Mouse (Mus musculus) adrenal gland (tissue): ENCODE data around the gene Zfp687.

Experiments used
- intact Hi-C: fragments of 180-260 bp; cut with DNase I; formaldehyde crosslinking; loops from one replicate; pipeline ENCODE4 v1.15.1; 2025

Zfp687 gene

DNA sequence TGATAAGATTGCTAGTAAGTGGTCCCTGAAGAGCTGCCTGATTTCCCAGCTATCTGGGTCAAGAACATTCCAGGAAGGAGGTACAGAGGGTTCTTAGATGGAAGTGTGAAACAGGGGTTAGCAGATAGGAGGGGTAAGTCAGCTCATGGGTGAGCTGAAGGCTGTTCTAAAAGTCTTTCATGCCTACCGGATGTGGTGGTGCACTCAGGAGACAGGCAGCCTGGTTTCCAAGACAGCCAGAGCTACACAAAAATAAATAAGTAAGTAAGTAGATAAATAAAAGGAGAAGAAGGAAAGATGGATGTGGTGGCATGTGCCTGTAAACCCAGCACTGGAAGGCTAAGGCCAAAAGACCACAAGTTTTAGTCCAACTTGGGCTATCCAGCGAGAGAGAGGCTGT lies 3.5 kb upstream of the Zfp687 start:
- intact Hi-C loops, result no loop called here

DNA sequence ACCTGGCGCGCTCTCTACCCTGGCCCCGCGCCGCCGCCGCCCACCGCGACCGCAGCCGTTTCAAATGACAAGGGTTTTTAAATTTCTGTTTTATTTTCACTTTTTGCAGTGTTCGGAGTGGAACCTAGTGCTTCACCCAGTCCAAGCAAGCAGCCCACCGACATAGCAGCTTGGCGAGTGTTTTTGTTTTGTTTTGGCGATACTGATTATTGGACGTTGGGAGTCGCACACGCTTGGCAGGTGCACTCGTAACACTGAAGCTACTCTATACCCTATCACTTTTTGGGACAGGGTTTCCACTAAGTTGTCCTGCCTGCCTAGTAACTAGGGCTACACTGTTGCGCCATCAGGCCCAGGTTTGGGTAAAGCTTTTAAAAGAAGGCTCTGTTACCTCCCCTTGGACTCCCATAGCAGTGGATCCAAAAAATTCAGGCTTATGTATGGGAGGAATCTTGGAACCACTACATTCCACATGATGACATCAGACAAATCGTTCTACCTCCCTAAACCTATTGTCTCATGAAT lies 1.3 kb upstream of the Zfp687 start:
- intact Hi-C loops, result no loop called here

DNA sequence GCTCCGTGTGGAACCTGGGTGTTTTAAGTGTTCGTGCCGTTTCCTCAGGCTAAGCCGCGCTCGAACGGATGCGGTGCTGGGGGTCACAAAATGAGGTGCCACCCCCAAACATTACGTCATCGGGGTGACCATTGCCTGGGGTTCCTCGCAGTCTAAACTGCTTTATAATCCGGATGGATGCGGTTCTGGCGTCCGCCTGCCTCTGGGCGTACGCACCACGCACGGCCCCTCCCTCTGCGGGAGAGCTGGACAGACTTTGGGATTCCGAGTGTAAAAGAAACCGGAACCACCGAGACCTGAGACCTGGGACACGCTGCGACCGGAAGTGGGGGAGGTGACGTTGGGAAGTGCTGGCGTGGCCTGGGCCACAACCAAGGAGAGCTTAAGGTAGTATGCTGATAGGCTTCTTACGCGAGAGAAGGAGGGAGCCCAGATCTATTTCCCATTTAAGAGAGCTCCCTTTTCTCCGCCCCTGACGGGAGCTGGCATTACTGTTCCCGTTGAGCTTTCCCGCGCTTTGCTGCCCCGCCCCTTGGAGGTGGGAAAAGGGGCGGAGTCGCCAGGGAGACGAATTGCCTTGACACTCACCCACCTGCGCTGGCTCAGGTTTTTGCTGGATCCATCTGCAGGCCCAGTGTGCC lies 763 bp upstream of the Zfp687 start:
- intact Hi-C loops, result no loop called here

DNA sequence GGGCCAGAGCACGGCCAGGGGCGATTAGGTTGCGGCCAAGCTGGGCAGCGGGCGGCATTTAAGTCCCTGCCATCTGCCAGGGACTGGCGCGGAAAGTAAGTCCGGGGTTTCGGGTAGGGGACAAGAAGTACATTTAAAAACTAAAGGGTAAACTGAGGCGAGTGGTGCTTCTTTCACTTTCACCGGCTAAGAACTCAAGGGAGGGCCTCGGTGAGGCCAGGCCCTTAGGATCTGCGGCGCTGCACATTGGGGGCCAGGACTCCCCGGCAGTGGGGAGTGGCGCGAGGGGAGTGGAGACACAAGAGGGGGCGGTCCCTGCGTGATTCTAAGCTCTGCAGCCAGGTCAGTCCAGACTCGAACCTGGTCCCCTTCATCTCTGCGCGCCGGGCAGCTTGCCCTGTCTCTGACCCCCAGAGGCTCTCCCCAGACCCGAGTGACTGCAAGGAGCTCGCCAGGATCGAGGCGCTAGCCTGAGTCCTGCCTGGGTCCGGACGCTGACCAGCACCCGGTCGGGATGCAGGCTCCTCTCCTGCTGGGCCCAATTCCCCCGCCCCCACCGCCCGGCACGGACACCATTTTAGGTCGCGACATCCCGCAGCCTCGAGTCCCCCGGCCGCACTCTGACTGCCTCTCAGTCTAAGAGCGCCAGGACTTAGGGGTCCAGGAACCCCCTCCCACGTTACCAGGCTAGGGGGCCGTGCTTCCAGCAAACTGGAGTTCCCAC lies 658 bp downstream of the Zfp687 start:
- intact Hi-C loops, result no loop called here

DNA sequence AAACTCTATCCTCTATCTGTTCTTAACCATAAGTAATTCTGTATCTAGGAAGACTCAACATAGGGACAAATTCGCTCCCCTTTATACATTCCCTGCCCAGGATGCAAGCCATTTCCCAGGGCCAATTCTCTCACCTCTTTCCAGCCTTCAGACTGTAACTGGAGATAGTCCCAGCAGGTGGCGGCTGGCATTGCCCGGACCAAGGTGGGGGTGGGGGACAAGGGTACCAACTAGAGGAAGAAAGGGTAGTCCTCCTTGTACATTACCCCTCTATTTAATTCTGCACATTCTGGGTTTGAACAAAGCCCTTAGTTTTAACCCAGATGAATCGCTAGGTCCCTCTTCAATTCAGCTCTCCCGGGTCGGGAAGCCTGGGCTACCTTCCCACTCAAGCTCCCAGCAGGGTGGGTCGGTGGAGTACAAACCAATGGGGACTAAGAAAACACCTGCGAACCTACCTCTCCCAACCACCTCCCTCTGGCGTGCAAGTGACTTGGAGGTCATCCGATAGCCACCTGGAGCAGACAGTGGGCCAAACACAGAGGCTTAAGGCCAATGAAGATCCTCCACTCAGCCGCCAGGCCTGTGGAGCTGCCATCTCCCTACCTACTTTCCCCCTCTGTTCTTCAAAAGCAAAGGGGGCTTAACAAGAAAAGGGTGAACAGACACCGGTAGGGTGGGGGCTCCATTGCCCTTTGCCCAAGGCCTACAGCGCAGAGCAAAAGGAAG lies 1.4 kb downstream of the Zfp687 start:
- intact Hi-C loops, result no loop called here

DNA sequence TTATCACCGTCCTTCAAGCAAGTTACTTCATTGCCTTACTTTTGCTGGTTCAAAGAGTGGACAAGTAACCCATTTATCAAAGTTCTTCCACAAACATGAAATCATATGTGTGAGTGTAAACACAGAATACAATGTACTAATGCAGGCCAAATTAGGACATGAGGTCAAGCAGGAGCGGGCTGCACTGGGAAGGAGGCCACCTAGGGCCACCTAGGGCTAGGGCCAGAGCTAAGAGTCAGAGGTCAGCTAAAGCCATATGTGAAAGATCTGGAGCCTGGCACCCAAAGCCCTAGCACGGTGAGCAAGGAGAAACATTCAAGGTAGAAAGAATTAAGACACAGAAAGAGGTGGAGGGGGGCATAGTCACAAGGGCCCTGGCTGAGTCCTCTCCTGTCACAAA lies 2.3 kb downstream of the Zfp687 start:
- intact Hi-C loops, result no loop called here

DNA sequence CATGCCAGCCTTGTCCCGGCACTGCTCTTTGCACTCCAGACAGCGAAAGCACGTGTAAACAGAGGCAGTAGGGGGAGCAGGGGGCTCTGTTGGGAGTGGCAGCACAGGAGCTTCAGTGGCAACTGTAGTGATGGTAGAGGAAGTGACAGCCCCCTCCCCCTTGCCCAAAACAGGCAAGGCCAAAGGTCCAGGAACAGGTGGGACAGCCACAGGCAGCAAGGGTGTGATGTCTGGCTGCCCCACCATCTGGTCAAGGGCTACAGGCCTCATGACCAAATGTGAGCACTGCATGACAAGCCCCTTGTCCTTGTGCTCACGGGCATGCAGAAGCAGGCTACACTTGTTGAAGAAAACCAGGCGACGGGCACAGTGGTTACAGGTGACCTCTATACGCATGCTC lies 4.9 kb downstream of the Zfp687 start:
- intact Hi-C loops, result no loop called here

DNA sequence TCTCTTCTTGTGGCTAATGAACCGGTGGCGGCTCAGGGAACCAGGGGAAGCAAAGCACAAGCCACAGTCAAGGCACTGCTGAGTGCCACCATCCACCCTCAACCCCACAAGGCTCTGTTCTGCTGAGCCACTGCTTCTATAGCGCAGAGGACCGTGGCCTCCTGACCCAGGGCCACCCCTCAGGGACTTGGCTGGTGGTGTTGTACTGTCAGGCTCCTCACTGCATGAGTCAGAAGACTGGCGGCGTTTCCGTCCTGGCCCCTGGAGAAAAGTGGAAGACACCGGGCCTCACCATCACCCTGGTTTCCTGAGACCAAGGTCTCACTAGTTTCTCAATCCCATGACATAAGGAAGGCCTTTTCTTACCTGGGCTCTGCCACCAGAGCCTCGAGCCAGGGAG lies 7.5 kb downstream of the Zfp687 start:
- intact Hi-C loops, result no loop called here

DNA sequence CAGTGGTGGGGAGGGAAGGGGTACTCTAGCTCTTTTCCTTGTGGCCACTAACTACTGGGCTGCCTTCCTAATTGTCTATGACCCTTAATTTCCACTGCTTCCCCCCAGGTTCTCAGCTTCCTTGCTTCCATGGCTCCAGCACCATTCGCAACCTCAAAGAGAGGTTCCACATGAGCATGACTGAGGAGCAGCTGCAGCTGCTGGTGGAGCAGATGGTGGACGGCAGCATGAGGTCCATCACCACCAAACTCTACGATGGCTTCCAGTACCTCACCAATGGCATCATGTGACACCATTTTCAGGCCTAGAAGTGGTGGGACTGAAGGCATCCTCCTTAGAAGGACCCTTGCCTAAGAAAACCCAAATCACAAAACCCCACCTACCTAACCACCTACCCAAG lies 9.6 kb downstream of the Zfp687 start:
- intact Hi-C loops, result no loop called here

DNA sequence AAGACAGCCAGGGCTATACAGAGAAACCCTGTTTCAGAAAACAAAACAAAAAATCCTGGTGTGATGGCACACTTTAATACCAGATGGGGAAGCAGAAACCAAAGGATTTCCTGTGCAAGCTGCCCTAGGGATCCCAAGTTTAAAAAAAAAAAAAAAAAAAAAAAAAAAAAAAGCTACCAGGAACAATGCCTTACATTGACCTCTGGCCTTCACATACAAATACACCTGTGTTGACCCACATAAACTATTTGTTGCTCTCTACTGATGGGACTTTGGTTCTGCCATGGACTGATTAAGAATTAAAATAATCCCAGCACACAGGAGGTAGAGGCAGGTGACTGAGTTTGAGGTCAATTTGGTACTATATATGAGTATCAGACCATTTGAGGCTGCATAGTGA lies 12.0 kb downstream of the Zfp687 start:
- intact Hi-C loops, result no loop called here

DNA sequence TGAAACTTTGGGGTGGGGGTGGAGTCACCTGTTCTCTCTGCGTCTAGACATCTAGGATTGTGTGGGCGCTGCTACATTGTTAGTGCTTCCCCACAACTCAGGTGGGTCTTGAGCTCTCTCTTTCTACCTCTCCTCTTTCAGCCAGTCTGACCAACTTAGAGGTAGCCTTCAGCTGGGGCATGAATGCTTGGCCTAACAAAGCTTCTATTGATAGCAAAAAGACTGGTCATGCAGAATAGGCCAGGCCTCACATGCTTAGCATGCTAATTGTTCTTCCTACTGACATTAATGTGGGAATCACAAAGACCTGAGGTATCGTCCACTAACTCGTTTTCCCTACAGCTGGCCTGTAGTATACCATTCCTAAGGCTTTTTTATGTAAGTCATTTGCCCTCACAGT lies 12.7 kb downstream of the Zfp687 start:
- intact Hi-C loops, result no loop called here

DNA sequence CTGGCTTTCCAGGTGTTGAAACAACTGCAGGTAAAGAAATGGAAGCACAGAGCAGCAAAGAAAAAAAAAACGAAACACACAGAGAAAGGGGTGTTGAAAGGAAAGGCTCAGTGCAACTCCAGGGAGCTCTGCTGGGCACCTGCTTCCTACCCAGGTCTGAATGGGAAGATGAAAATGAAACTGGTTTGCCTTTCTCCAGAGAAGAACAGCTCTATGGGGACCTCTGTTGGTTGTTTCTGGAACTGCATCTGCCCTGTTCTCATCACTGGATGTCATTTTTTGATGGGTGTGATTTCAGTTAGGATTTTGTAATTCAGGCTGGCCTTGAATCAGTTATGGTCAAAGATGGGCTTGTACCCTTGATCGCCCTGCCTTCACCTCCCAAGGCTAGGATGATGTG lies 18.3 kb downstream of the Zfp687 start:
- intact Hi-C loops, result no loop called here

DNA sequence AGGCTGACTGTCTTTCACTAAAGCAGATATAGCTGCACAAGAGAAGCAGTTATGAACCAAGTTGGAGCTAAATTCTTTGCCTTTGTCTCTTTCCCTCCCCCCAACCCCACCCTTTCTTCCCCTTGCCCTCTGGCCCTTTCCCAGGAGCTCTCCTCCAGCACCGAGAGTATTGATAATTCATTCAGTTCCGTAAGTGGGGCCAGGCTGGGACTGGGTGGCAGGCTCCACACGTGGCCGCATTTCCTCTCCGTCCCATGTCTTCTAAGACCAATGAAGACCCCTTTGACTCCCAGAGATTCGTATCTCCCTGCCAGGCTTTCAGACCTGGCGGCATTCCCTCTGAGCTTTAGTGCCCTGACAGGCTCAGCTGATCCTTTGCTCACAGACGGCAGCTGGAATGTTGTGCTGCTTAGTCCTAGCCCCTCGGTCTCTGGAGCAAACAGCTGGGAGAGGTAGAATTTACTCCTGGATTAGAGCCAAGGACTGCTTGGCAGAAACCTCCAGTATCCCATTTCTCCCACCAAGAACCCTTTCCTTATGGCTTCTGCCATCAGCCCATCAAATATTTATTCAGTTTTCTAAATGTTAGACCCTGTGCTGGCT lies 26.0 kb downstream of the Zfp687 start:
- intact Hi-C loops, result no loop called here

DNA sequence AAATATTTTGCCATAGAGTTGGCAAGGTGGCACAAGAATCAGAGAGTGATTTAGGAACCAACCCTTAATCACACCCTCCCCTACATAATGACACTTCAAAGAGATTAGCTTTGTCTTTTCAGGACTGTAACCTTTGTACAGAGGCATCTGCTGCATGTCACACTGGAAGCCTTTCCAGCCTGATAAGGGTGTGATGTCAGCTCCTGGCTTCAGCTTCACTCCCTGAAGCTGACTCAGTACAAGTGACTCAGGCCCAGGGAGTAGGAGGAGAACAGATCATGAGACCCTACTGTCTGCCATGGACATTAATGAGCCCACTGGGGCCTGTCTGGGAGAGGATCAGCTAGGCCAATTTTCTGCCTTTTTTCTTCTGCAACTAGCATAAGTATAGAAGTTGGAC lies 27.7 kb downstream of the Zfp687 start:
- intact Hi-C loops, result no loop called here

DNA sequence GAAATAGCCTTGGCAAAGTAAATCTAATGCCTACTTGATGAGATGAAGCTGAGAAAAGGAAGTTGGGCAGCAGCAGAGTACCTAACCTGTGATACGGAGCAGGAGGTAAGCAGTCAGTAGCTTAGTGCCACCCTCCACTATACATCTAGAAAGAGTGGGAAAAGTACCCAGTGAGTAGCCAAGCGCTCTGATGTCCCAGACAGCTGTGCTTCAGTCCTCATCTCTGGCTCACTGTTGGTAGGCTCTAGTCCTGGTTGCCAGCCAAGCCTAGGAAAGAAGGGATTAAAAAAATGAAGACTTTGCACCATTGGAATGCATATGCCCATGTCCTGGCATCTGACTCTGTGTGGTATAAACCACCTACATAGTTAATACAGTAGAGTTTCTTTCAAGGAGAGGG lies 29.7 kb downstream of the Zfp687 start:
- intact Hi-C loops, result no loop called here

DNA sequence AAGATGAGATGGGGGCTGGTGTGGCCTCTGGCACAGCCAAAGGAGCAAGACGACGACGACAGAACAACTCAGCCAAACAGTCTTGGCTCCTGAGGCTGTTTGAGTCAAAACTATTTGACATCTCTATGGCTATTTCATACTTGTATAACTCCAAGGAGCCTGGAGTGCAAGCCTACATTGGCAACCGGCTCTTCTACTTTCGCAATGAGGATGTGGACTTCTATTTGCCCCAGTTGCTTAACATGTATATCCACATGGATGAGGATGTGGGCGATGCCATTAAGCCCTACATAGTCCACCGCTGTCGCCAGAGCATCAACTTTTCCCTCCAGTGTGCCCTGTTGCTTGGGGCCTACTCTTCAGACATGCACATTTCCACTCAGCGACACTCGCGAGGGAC lies 30.9 kb downstream of the Zfp687 start:
- intact Hi-C loops, result no loop called here

DNA sequence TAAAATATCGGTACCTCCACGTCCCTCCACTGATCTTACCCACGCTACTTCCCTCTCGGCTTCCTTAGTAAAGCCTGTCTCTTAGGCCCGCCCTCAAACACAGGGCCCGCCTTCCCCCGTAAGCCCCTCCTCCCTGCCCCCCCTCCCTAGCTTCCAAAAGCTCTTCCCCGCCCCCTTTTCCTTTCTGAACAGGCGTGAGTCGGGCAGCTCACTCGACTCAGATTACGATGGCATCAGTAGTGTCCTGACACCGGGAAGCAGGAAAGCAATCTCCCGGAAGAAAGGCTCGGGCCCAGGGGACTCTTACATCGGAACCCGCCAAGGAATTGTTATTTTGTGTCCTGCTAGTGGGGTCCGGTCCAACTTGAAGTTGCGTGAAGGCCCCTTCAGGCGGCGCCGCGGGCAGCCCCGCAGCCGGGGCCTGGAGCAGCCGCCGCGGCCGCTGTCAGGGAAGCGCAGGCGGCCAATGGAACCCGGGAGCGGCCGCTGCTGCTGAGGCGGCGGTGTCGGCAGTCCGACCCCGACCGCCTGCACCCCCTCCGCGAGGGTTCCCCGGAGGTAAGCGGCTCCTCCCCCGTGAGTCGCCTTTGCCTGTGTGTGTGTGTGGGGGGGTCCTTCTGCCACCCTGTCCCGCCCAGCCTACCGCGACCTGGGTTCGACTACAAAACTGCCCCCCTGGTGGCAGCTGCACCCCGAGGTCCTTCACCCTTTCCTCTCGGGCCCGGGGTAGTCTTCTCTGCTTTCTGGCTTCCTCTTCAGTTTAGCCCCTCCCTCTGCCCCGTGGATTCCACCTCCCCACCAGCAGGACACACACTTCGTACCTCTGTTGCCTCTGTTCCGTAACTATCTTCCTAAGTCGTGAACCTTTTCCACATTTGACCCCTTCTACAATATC lies 40.5 kb downstream of the Zfp687 start, which contains the start of gene Pi4kb:
Pi4kb (plus strand) TSS at position 204 of the 895 bp plus-strand sequence.
- intact Hi-C loops, result no loop called here

DNA sequence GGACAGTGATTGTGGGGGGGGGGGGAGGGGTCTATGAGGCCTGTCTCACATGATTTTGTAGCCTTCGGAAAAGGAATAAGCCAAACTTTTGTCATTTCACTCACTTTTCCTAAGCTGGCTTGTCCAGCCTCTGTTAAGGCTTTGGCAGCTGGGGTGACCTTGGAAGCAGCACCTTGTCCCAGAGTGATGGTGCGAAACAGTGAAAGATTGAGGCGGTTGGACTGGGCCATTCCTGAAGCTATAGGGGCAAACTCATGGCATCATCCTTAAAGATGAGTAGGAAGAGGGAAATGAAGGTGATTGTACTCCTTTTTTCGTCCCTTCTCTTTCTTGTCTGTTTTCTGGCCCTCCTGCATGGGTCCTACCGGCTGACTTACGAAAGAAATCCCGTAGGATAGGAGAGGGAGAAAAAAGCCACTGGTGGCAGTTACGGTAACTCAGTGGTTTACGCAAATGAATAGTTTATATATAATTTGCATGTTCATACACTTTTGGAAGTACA lies 41.2 kb downstream of the Zfp687 start:
- intact Hi-C loops, result no loop called here

DNA sequence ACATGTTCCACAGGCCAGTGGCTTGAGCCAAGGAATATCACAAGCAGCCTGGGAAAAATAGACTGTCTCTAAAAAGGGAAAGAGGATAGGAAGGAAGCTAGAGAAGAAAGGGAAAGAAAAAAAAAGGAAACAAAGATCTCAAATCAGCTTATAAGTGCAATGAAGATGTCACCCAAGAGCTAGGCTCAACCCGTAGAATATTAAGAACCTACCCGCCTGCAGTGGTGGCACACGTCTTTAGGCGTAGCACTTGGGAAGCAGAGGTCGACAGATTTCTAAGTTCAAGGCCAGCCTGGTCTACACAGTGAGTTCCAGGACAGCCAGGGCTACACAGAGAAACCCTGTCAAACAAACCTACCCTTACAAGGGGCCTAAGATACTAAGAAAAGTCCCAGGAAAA lies 41.6 kb downstream of the Zfp687 start:
- intact Hi-C loops, result no loop called here

DNA sequence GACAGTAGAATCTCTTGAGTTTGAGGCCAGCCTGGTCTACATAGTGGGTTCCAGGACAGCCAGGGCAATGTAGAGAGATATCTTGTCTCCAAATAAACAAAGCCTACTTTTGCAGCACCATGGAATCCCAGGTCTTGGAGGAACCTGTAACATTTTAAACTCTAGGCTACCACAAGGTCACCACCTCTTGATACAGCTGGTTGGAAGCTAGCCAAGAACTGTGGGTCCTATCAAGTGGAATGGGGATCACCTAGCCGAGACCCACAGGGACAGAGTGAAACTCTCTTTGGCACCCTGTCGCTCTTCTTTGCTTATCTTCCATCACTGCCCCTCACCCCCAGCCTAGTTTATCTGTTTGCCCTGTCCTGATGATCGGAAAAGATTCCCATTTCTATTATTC lies 42.7 kb downstream of the Zfp687 start:
- intact Hi-C loops, result no loop called here

DNA sequence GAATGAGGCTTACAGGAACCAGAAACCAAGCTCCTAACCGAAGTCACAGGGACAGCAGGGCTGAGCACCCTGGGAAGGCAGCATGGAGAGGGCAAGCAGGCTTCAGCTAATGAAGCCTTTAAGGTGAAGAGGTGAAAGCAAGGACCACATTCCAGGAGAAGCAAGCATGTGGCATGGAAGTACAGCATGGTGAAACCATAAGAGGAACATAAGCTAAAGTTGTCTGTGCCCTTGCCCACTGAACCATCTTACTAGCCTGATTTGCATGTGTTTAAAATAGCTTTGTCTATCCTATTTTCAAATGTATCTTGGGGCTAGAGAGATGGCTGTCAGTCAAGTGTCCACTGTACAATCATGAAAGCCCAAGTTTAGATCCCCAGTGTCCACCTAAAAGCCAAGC lies 49.4 kb downstream of the Zfp687 start:
- intact Hi-C loops, result no loop called here
